Mouse (Mus musculus) effector memory CD4-positive, alpha-beta T cell, adult 7 months (primary cell): Measurements from ENCODE around the gene Ldah. TPM values are rescaled to one million over a fixed set of nuclear protein-coding genes. Genes with fewer than 3 reads are reported as not detected.

Source experiments
- polyA plus RNA-seq: library from polyadenylated mRNA; unstranded; fragments of 100-300 nt; shearing (Covaris generic); gene quantifications from one replicate; pipeline ENCODE4 v1.2.1, GENCODE M21; 2017

Gene Ldah
- 49.0 TPM for polyA plus RNA-seq

GRCm38 (mm10) chr12:8207978-8208403 lies at the start of gene Ldah:
TSS of gene Ldah (plus strand) at chr12:8208107.

GRCm38 (mm10) chr12:8301841-8302431 lies 94.0 kb downstream of the Ldah start, which contains the start of gene Gdf7:
TSS of gene Gdf7 (minus strand) at chr12:8301954.

GRCm38 (mm10) chr12:8313270-8313771 lies 105.4 kb downstream of the Ldah start, which contains the start of gene Hs1bp3:
TSS of gene Hs1bp3 (plus strand) at chr12:8313432.

Other genes starting within 250 kb of the Ldah start
- gene Apob, start 230.5 kb upstream of the Ldah start, polyA plus RNA-seq, result 0.16 TPM
- gene Gdf7, start 93.8 kb downstream of the Ldah start, polyA plus RNA-seq, result not detected
- gene Hs1bp3, start 105.3 kb downstream of the Ldah start, polyA plus RNA-seq, result 3.4 TPM